Mouse (Mus musculus) layer of hippocampus, adult 2 months (tissue): ENCODE measurements around the gene Eno1. TPM values are rescaled to one million over a fixed set of nuclear protein-coding genes. Genes with fewer than 3 reads are reported as not detected.

Experiments used
- DNase-seq, 2 experiments: peaks; one replicate each; pipeline ENCODE4 v3.0.0; 2022; ENCODE audit warnings: low spot score in 2 of 2
- H3K27ac ChIP-seq: fragments of 200-600 bp; 2 replicates; pipeline ENCODE4 v1.8.1; 2022
- H3K4me3 ChIP-seq: fragments of 200-600 bp; 2 replicates; pipeline ENCODE4 v1.8.1; 2022; ENCODE audit warnings: mild to moderate bottlenecking
- CTCF ChIP-seq: fragments of 200-600 bp; conservative IDR thresholded peaks from 2 replicates; pipeline ENCODE4 v1.8.1; 2022; ENCODE audit warnings: antibody characterized with exemption, mild to moderate bottlenecking, moderate library complexity
- total RNA-seq, 2 experiments: library from RNA; stranded (reverse); gene quantifications; 2 replicates each; pipeline ENCODE4 v1.2.3; 2021

The Eno1 gene
- total RNA-seq, 2 experiments from 2014 or later, result 416 to 423 TPM

- Histone ChIP-seq H3K4me3 (no peak overlapping the region), H3K27ac (peak overlapping the region; percentile 79)
- DNase-seq, result peak; percentile 54 to 78
- TF ChIP-seq CTCF, result no peak
Observed at GRCm38 (mm10) chr4:150230460-150231407, 5.8 kb upstream of the Eno1 start.

DNA sequence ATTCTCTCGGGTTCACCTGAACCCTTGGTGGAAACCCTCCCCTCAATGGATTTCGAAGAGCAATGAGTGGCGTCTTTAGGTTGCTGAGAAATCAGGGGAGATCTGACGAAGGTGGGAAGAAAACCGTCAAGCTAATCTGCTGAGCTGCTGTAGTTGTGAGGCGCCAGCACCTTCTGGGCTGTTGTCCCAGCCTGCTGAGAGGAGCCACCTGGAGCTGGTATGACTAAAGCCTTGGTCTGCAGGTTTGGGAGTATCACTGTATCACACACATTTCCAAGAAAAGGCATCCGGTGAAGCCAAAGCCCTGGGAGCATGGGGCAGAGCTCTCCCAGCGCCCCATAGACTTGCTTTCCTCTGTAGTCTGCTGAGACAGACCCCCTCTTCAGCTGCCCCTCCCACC, 4.7 kb upstream of the Eno1 start:
- H3K27ac ChIP-seq, result no peak overlapping the region; the same call in 1 of the 2 replicates
- no peak for TF ChIP-seq CTCF
- no peak for DNase-seq
- no peak overlapping the region for H3K4me3 ChIP-seq

- Histone ChIP-seq H3K27ac (peak overlapping the region; percentile 59), H3K4me3 (no peak overlapping the region)
- no peak for TF ChIP-seq CTCF
- no peak for DNase-seq
Observed at GRCm38 (mm10) chr4:150234599-150235327, 1.8 kb upstream of the Eno1 start.

GRCm38 (mm10) chr4:150235585-150235984, 936 bp upstream of the Eno1 start:
- TF ChIP-seq CTCF, result no peak
- DNase-seq, result no peak
- Histone ChIP-seq H3K27ac (peak overlapping the region; percentile 99; the same call in 1 of the 2 replicates), H3K4me3 (no peak overlapping the region)

GRCm38 (mm10) chr4:150236031-150236430, 490 bp upstream of the Eno1 start:
- no peak for TF ChIP-seq CTCF
- peak overlapping the region; percentile 88 for H3K4me3 ChIP-seq
- DNase-seq, result no peak
- peak overlapping the region; percentile 99 for H3K27ac ChIP-seq

DNA sequence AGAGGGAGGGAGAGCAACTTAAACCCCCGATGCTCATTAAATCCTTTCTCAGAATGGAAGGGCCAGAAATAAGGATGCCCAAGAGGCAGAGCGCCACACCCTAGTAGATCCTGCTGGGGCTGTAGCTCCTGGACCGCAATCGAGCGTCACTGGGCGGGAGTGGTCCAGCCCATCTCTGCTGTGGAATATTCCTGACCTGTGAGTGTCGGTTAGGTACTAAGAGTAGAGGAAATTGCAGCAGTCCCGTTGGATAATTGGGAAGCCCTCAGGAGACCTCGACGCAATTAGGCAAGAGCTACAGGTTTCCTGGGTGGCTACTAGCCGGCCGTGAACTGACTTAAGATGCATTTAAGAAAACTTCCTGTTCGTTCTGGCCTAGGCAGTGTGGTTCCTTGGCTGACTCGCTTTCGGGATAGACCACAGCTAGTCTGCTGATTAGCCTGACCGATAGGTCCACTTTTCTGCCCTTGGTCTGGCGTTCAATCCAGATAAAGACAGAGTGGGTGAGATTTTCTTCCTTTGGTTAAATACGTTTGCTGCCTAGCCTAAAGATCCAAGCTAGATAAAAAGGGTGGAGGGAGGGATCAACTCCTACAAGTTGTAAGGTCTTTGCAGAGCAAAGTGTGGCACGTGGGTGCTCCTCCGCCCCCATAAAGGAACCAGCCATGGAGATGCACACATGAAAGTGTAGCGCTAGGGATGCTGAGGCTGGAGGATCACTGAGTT, 1.3 kb downstream of the Eno1 start:
- no peak for DNase-seq
- no peak for TF ChIP-seq CTCF
- Histone ChIP-seq H3K27ac (peak overlapping the region; percentile 99), H3K4me3 (peak overlapping the region; percentile 88)

DNA sequence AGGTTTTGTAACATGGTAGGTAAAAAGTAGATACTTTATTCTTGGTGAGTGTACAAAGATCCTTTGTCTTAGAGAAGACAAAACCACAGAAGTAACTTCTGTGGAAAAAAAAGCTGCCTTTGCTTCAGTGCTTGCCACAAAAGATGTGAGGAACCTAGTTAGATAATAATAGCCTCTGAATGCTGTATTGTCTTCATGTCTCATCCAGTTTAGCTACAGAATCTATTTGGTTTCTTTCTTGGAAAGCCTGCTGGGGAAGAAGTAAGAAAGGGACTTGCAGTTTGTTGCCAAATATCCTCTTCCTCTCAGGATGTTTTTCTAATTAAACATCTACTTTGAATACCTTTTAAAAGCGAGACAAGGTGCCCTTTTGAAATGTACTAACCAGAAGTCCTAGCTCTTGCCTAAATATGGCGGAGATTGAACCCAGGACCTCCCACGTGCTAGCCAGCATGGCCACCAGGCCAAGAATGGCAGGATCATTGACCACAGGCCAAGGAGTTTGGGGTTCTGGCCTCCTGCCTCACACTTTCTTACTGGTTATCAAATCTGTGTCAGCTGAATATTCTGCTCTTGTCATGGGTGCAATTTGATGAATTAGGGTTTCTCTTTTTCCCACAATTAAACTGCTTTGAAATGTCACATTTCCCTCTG, 2.0 kb downstream of the Eno1 start:
- H3K4me3 ChIP-seq, result peak overlapping the region; percentile 88
- H3K27ac ChIP-seq, result peak overlapping the region; percentile 99
- no peak for DNase-seq
- no peak for TF ChIP-seq CTCF

- peak overlapping the region; percentile 88 for H3K4me3 ChIP-seq
- H3K27ac ChIP-seq, result peak overlapping the region; percentile 99; the same call in 1 of the 2 replicates
- no peak for TF ChIP-seq CTCF
- DNase-seq, result no peak
Observed at GRCm38 (mm10) chr4:150239087-150239480, 2.6 kb downstream of the Eno1 start.

GRCm38 (mm10) chr4:150239503-150239902, 3.0 kb downstream of the Eno1 start:
- Histone ChIP-seq H3K4me3 (peak overlapping the region; percentile 88), H3K27ac (peak overlapping the region; percentile 99; the same call in 1 of the 2 replicates)
- TF ChIP-seq CTCF, result no peak
- DNase-seq, result no peak

DNA sequence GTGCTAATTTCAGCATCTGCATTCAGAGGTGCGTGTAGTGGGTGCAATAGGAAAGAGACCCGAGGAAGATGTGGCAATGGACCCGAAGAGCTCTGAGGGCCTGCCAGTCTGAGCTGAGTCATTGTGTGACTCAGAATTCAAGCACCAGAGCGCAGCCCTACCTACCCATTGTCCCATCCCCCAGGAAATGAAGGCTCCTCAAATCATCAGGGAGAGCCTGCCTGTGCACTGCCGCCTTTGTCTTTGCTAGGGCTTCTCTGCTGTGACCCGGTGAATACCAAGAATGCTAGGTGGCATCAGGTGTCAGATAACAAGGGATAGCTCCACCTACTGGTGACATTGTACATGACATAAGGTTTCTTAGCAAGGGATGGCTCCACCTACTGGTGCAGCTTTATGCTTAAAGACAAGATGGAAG, 3.4 kb downstream of the Eno1 start:
- Histone ChIP-seq H3K4me3 (peak overlapping the region; percentile 88), H3K27ac (peak overlapping the region; percentile 99; the same call in 1 of the 2 replicates)
- peak; percentile 80 to 83 for DNase-seq
- peak; percentile 95 for TF ChIP-seq CTCF

- no peak for TF ChIP-seq CTCF
- no peak for DNase-seq
- Histone ChIP-seq H3K4me3 (peak overlapping the region; percentile 88; the same call in 1 of the 2 replicates), H3K27ac (no peak overlapping the region; the same call in 1 of the 2 replicates)
Observed at GRCm38 (mm10) chr4:150240381-150240886, 3.9 kb downstream of the Eno1 start.

DNA sequence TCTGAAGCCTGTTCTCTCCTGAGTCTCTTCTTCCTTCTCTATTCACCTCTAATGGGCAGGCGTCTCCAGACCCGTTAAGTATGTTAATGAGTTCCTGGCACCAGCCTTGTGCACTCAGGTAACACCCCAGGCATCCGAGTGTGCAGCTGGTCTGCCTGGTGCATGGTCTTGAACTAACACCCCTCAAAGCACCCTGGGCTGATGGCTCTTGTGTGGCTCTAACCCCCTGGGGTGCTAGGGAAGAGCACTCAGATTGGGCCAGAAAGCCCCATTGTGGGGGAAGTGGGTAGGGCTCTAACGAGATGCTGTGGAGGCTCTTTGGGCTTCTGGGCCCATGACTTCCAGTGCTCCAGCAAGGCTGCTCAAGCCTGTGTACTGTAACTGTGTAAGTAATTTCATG, 5.2 kb downstream of the Eno1 start:
- H3K4me3 ChIP-seq, result no peak overlapping the region

More for the DNA sequence above, 5.2 kb downstream of the Eno1 start:
- no peak for TF ChIP-seq CTCF
- H3K27ac ChIP-seq, result no peak overlapping the region
- DNase-seq, result no peak
